11 mouse cellular contexts compared by ENCODE assay signal in genomic region chr17:79995091-79995691, GRCm38 (mm10).
DNase-seq lines count a peak whose midpoint lies in the region.
"Had no signal": no experiment of that assay in that cellular context is flagged by ENCODE, and none has a peak within 500 bp of the region (broad histone marks: within the 10 kb centered on the region; RNA-seq: fewer than 3 reads in every experiment).

No protein-coding gene starts in this region.

- peak; percentile 73 to 77 for DNase-seq in cerebellum, postnatal 14 days
- no peak for DNase-seq in cerebellum, adult 9-10 months
- peak; percentile 24 for DNase-seq in left cerebral cortex, postnatal 4 days
- no peak for DNase-seq in left cerebral cortex, adult 8-10 months (ENCODE audit: low spot score in 2 of 2)
- peak; percentile 65 to 68 for DNase-seq in adrenal gland, postnatal 36 days
- DNase-seq in gastrocnemius, postnatal 36 days = peak; percentile 47 to 62
- no peak for DNase-seq in T-cell, adult 2 months (ENCODE audit: low spot score)
- no peak for DNase-seq in layer of hippocampus, adult 11-12 months (ENCODE audit: low spot score)
- DNase-seq: lung, adult 18-20 months; lung, postnatal 4 days; right cerebral cortex, adult 18-20 months had no signal

- intact Hi-C loops in left cerebral cortex, postnatal 4 days (cut with DNase I) = no loop called here
- intact Hi-C loops in gastrocnemius, postnatal 36 days (cut with DNase I) = no loop called here

Comparison
In these comparisons a context has a peak if more than half of its experiments do, and no peak if none do; other contexts are left out.
1. DNase-seq: peak in cerebellum, postnatal 14 days (2 of 2), left cerebral cortex, postnatal 4 days (single experiment), adrenal gland, postnatal 36 days (2 of 2) and gastrocnemius, postnatal 36 days (2 of 2); none in cerebellum, adult 9-10 months (single experiment), left cerebral cortex, adult 8-10 months (0 of 2), T-cell, adult 2 months (single experiment) and layer of hippocampus, adult 11-12 months (single experiment).